Mouse (Mus musculus): ENCODE measurements around the gene Tanc2. TPM values are rescaled to one million over a fixed set of nuclear protein-coding genes. Genes with fewer than 3 reads are reported as not detected.

Tanc2 gene
- total and polyA plus RNA-seq, 2 experiments from 2014 or later: 5.2 to 25.0 TPM

DNA sequence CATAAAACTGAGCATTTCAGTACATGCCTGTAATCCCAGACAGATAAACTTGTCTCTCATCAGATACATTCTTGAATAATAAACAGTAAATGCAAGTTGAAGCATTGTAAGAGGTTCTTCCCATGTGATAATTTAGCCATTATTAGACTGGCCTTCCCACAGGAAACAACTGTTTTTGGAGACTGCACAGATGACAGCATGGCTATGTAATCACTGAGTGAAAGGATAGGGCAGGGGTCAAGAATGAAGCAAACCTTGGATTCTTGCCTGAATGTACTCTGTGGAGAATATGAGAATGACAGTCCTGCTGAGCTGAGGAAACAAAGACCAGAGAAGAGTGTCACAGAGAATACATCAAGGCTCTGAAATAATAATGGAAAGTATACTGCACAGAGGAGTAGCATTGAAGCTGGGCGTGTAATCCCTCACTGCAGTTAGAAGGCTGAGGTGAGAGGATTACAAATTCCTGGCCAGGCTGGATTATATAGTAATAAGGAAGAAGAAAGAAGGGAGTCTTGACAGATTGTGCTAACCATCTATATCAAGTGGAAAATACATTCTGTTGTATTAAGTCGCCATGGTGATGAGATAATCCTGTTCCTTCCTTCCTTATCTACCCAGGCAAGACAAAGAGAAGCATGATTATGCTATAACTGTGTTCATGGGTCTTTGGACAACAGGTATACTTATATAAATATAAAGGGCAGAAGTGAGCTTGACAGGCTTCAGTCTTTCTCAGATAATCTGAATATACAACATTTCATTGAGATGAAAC lies 159.7 kb downstream of the Tanc2 start:
- WGBS: 47% methylated on average over 2 of the region's 2 CpGs
- Histone ChIP-seq H3K27me3 (ENCODE audit: control insufficient read depth, insufficient read depth, low read length) (no peaks in the 10 kb centered on the region), H3K9ac (replicated peaks; ENCODE audit: low read depth, low read length) (no peak overlapping the region), H3K9me3 (replicated peaks; ENCODE audit: control insufficient read depth, low read length) (peaks cover 8% of the 10 kb centered on the region), H3K36me3 (replicated peaks; ENCODE audit: control insufficient read depth, insufficient read depth, low read length) (no peaks in the 10 kb centered on the region), H3K4me3 (ENCODE audit: low read depth, low read length) (no peak overlapping the region), H3K4me1 (ENCODE audit: control insufficient read depth, insufficient read depth) (peaks cover 7% of the 10 kb centered on the region), H3K4me2 (ENCODE audit: low read depth, low read length) (no peak overlapping the region), H3K27ac (ENCODE audit: low read depth) (peak overlapping the region; percentile 68)
- TF ChIP-seq CTCF (IDR thresholded peaks at IDR 0.05; ENCODE audit: low read depth) (no peak), EP300 (IDR thresholded peaks at IDR 0.05; ENCODE audit: low read depth) (peak; percentile 39; the same call in 1 of the 2 replicates)
- ATAC-seq (ENCODE audit: insufficient read depth, low read depth) (peak; percentile 91), DNase-seq (ENCODE audit: low spot score) (peak; percentile 75)

DNA sequence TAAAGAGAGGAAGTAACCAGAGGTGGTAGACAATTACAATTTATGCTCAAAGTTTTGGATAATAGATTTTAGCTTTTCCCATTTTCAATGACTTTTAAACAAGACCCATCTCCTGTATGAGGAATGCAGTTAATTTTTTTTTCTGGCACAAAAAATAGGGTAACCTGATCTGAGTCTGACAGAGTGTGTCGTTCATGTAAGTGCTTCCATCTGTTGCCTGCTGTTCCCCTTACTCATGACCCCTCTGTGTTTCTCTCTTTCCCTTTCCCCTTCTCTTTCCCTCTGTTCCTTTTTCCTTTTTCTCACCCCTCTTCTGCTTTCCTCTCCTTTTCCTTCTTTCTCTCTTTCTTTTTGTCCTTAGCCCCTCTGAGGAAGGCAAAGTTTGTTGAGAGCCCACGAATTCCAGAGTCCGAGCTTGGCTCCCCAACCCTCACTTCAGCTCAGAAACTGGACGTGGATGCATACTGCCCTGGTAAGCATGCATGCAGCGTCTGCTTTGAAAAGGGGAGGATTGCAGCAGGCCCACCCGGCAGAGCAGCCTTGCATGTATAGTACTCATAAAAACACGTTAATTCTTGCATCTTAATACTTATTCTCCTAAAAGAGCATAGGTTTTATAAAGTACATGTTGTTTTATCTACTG lies 168.9 kb downstream of the Tanc2 start:
- Histone ChIP-seq H3K9me3 (replicated peaks; ENCODE audit: control insufficient read depth, low read length) (no peaks in the 10 kb centered on the region), H3K4me3 (ENCODE audit: low read depth, low read length) (no peak overlapping the region), H3K9ac (replicated peaks; ENCODE audit: low read depth, low read length) (no peak overlapping the region), H3K36me3 (replicated peaks; ENCODE audit: control insufficient read depth, insufficient read depth, low read length) (no peaks in the 10 kb centered on the region), H3K27ac (ENCODE audit: low read depth) (no peak overlapping the region), H3K27me3 (ENCODE audit: control insufficient read depth, insufficient read depth, low read length) (no peaks in the 10 kb centered on the region), H3K4me1 (ENCODE audit: control insufficient read depth, insufficient read depth) (no peaks in the 10 kb centered on the region), H3K4me2 (ENCODE audit: low read depth, low read length) (no peak overlapping the region)
- no peak for DNase-seq (ENCODE audit: low spot score)
- WGBS: 65% methylated on average over 7 of the region's 7 CpGs
- no peak for ATAC-seq (ENCODE audit: insufficient read depth, low read depth)
- TF ChIP-seq EP300 (IDR thresholded peaks at IDR 0.05; ENCODE audit: low read depth): no peak
- TF ChIP-seq CTCF (IDR thresholded peaks at IDR 0.05; ENCODE audit: low read depth): no peak

DNA sequence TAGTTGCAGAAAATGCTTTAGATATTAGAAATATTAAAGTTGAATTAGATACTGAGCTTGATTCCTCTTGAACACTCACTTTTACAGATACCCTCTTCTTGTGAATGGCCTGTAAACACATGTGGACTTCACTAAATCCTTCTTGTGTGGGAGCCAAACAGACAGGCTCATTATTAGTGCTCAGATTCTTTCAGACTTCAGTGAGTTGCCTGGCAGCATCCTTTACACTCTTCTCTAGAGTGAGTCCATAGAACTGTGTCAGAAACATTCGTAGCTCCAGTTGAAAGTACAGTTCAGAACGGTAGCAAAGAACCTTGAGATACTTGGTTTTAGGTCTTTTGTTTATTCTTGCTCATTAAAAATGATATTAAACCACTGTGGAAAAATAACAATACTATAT lies 169.6 kb downstream of the Tanc2 start:
- no peak for ATAC-seq (ENCODE audit: insufficient read depth, low read depth)
- Histone ChIP-seq H3K9ac (replicated peaks; ENCODE audit: low read depth, low read length) (no peak overlapping the region), H3K4me3 (ENCODE audit: low read depth, low read length) (no peak overlapping the region), H3K36me3 (replicated peaks; ENCODE audit: control insufficient read depth, insufficient read depth, low read length) (no peaks in the 10 kb centered on the region), H3K9me3 (replicated peaks; ENCODE audit: control insufficient read depth, low read length) (no peaks in the 10 kb centered on the region), H3K27ac (ENCODE audit: low read depth) (no peak overlapping the region), H3K4me1 (ENCODE audit: control insufficient read depth, insufficient read depth) (no peaks in the 10 kb centered on the region), H3K27me3 (ENCODE audit: control insufficient read depth, insufficient read depth, low read length) (no peaks in the 10 kb centered on the region), H3K4me2 (ENCODE audit: low read depth, low read length) (no peak overlapping the region)
- no peak for TF ChIP-seq EP300 (IDR thresholded peaks at IDR 0.05; ENCODE audit: low read depth)
- TF ChIP-seq CTCF (IDR thresholded peaks at IDR 0.05; ENCODE audit: low read depth): no peak
- no peak for DNase-seq (ENCODE audit: low spot score)
- WGBS: 80% methylated on average over 2 of the region's 2 CpGs

DNA sequence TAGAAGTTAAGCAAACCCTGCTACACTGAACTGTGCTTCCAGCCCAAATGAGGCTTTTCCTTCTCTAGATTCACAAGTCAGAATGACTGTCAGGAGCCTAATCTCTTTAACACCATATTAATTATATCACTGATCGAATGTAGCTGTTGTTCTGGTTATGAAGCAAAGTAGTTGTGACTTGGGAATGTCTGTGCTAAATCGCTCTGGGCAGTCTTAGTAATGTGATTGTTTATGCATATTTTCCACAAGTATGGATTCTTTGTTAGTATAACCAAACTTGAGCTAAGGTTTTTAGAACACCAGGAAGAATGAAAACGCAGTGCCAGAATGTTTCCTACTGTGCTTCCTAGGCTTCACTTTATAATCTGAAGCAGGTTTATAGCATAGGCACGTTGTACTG lies 170.6 kb downstream of the Tanc2 start:
- Histone ChIP-seq H3K9ac (replicated peaks; ENCODE audit: low read depth, low read length) (no peak overlapping the region), H3K4me3 (ENCODE audit: low read depth, low read length) (no peak overlapping the region), H3K36me3 (replicated peaks; ENCODE audit: control insufficient read depth, insufficient read depth, low read length) (no peaks in the 10 kb centered on the region), H3K4me1 (ENCODE audit: control insufficient read depth, insufficient read depth) (no peaks in the 10 kb centered on the region), H3K4me2 (ENCODE audit: low read depth, low read length) (no peak overlapping the region), H3K9me3 (replicated peaks; ENCODE audit: control insufficient read depth, low read length) (no peaks in the 10 kb centered on the region), H3K27me3 (ENCODE audit: control insufficient read depth, insufficient read depth, low read length) (no peaks in the 10 kb centered on the region), H3K27ac (ENCODE audit: low read depth) (no peak overlapping the region)
- DNase-seq (ENCODE audit: low spot score) (no peak), ATAC-seq (ENCODE audit: insufficient read depth, low read depth) (no peak)
- TF ChIP-seq CTCF (IDR thresholded peaks at IDR 0.05; ENCODE audit: low read depth) (no peak), EP300 (IDR thresholded peaks at IDR 0.05; ENCODE audit: low read depth) (no peak)
- 63% methylated on average over 4 of the region's 4 CpGs for WGBS

DNA sequence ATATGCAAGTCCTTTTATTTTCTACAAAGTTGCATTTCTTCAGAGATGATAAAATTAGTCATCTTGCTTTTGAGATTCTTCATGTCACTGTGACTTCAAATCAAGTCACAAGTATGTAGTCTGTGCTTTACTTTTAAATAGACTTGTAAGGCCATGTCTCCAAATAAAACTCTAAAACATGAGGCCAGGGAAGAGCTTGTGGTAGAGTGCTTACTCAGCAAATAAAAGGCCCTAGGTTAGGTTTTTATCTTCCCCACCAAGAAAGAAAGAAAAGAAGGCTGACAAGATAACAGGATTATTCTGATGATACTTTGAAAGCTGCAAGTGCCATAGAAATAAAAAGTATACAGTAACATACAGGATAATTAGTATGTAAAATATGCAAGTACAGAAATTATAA lies 188.0 kb downstream of the Tanc2 start:
- TF ChIP-seq EP300 (IDR thresholded peaks at IDR 0.05; ENCODE audit: low read depth): no peak
- TF ChIP-seq CTCF (IDR thresholded peaks at IDR 0.05; ENCODE audit: low read depth): no peak
- Histone ChIP-seq H3K9ac (replicated peaks; ENCODE audit: low read depth, low read length) (no peak overlapping the region), H3K4me2 (ENCODE audit: low read depth, low read length) (no peak overlapping the region), H3K9me3 (replicated peaks; ENCODE audit: control insufficient read depth, low read length) (no peaks in the 10 kb centered on the region), H3K27me3 (ENCODE audit: control insufficient read depth, insufficient read depth, low read length) (no peaks in the 10 kb centered on the region), H3K4me1 (ENCODE audit: control insufficient read depth, insufficient read depth) (no peaks in the 10 kb centered on the region), H3K36me3 (replicated peaks; ENCODE audit: control insufficient read depth, insufficient read depth, low read length) (peaks cover 7% of the 10 kb centered on the region), H3K4me3 (ENCODE audit: low read depth, low read length) (no peak overlapping the region), H3K27ac (ENCODE audit: low read depth) (no peak overlapping the region)
- ATAC-seq (ENCODE audit: insufficient read depth, low read depth) (no peak), DNase-seq (ENCODE audit: low spot score) (no peak)

Data from heart, postnatal 0 days (tissue).